Mouse (Mus musculus): ENCODE data around the gene D16Ertd472e.

DNA sequence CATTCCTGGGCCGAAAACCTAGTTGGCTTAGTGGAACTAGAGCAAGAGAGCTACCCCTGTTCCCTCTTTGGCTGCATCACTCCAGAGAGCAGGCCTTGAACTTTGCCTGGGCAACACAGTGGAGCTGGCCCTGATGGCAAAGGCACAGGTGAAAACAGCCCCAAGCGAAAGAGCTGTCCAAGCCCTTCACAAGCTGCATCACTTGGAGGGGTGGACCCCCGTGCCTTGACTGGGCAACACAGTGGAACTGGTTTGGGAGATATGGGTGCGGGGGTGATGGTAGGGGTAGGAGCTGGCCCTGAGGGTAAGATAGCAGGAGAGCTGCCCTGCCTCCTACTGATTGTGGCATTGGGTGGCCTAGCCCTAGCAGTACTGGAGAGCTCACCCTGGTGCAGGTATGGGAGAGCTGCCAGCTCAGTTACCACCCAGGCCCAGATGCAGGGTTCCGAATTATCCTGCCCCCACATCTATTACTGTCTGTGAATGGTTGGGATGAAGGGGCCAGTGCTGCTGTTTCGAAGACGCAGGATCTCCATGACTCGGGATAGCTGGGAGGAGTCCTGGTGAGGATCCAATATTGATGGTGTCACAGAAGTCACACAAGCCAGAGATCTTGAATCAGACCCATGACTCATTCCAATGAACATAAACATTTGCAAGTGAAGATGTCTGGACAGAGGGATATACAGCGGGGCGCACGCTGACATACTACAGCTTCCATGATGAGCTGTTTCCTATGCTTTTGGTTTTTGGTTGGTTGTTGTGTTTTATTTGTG lies 41.4 kb upstream of the D16Ertd472e start:
- TF ChIP-seq CTCF (IDR thresholded peaks at IDR 0.05; ENCODE audit: extremely low read depth, insufficient read depth, insufficient read length, insufficient replicate concordance) (no peak), POLR2A (IDR thresholded peaks at IDR 0.05; ENCODE audit: low read depth, low read length) (no peak)

Data from spleen, adult 2 months (tissue).